Mouse (Mus musculus) spleen, adult 18-20 months (tissue): Measurements from ENCODE around the gene Dglucy.

ENCODE experiments used
- DNase-seq, 2 experiments: peaks; one replicate each; pipeline ENCODE4 v3.0.0; 2022; ENCODE audit warnings: mixed read lengths in 2 of 2

Gene Dglucy

GRCm38 (mm10) chr12:100778934-100779865, at the start of gene Dglucy:
Gene Dglucy (plus strand): TSS chr12:100779057.
- DNase-seq: peak; percentile 61 to 69

GRCm38 (mm10) chr12:100735156-100735555, 43.7 kb upstream of the Dglucy start:
- DNase-seq: no peak

DNA sequence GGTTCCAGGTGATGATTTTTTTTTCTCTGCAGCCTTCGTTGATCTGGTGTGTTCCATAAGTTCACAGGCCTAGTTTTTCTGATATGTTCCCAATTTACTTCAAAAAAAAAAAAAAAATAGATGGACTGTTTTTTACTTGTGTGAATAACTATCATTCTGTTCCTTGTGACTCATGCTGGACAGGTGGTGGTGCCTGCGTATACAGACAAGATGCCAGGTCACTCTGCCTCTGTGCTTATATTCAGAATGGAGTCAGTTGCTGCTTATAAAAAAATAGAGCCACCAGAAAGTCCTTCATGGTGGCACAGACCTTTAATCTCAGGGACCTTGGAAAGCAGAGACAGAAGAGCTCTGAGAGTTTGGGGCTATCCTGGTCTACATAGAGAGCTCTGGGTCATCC, 43.3 kb upstream of the Dglucy start:
- no peak for DNase-seq

DNA sequence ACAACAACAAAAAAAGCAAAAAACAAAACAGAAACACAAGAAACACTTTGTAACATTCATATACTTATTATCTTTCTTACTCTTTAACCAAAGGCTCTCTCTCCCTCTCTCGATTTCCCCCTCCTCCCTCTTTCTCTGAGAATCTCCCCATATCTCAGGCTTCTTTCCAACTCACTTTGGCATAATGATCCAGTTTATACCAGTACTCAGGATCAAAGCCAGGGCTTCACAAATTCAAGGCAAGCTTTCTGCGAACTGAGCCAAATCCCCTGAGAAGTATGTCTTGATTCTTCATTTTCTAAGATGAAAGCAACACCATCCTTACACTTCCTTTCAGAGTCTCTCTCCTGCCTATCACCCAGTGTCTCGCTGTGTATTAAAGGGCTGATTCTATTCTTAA, 40.4 kb upstream of the Dglucy start:
- DNase-seq: no peak

GRCm38 (mm10) chr12:100739011-100739570, 39.8 kb upstream of the Dglucy start:
- DNase-seq: no peak

DNA sequence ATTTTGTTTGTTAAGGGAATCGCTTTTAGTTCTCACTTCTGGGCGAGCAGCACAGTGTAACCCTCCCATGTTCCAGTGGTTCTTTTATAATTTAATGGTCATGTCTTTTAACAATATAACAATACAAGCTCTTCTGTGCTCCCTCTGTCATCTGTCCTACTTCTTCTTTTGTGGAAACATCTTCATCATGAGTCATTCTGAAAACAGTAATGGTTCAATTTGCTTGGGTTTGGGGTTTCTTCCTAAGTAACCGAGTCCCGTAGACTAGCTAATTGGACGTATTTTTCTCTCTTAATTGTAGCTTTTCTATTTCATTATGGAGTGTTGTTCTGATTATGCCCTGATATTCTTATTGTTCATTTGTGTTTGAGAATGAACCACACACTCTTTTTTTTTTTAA, 38.5 kb upstream of the Dglucy start:
- no peak for DNase-seq

GRCm38 (mm10) chr12:100742468-100742867, 36.4 kb upstream of the Dglucy start:
- DNase-seq: no peak

DNA sequence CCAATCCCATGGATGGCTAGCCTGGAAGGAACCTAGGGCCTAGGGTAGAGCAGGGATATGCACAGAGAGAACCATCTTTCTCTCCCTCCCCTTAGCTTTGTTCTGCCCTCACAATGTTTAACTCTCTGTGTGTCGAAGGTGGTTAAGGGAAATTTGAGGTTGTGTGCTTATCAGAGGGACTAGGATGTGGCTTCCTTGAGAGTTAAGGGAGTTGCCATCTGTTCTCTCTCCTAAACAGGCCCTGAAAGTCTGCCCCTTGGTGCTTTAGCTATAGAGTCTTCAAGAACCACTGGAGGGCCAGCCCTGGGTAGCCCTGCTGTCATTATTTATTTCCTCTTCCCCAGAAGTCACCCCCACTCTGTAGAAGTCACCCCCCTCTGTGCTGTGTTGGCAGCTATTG, 25.9 kb upstream of the Dglucy start:
- DNase-seq: no peak

DNA sequence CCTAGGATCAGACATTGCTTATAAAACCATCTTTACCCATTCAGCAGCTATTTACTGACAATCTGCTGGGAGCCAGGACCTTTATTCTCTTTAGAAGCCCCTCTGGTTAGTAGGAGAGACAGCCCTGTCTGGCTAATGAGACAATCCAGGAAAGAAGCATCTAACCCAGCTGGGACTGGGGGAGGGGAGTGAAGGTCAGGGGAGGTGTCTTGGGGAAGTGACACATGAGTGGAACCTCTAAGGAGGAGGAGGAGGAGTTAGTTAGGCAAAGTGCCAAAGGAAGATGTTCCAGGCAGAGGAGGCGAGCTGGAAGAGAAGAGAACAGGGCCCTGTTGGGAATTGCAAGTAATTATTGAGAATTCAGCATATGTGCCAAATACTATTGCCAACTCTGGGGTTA, 25.1 kb upstream of the Dglucy start:
- DNase-seq: no peak

- DNase-seq: no peak
Measured at GRCm38 (mm10) chr12:100757427-100757826, 21.4 kb upstream of the Dglucy start.

DNA sequence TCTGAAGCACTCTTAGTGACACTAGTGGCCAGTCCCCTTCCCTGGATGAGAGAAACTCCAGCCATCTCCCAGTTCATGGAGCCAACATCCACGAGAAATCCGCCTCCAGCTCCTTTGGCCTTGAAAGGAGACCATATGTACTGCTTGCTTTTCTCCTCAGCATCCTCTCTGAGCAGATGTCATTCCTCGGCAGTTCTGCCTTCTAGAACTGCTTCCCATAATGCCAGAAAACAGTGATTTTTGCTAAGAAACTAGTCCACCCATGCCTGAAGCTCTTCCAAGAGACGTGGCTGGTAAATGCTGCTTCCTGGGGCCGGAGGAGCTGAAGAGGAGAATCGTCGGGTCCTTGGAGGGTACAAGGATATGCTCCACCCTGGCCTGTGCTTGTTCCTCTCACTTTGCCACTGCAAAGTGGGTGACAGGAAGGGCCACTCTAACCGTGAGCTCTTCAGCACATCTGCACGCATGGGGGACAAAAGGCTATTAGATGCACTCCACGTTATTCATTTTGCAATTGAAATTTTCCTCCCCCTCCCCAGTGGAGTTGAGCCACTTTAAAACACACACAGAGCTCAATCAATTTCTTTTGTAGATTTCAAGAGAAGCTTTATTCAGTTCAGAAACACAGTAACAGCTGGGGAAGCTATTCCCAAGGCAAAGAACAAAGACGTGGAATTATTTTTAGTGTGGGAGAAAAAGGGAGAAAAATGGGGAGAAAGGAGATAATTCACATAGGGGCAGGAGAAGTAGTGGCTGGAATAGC, 16.0 kb upstream of the Dglucy start:
- no peak for DNase-seq

GRCm38 (mm10) chr12:100764329-100765018, 14.4 kb upstream of the Dglucy start:
- peak in 1 of 2 experiments; percentile 24 for DNase-seq

- no peak for DNase-seq
Measured at GRCm38 (mm10) chr12:100769871-100770270, 9.0 kb upstream of the Dglucy start.

GRCm38 (mm10) chr12:100770765-100771164, 8.1 kb upstream of the Dglucy start:
- DNase-seq: no peak

DNA sequence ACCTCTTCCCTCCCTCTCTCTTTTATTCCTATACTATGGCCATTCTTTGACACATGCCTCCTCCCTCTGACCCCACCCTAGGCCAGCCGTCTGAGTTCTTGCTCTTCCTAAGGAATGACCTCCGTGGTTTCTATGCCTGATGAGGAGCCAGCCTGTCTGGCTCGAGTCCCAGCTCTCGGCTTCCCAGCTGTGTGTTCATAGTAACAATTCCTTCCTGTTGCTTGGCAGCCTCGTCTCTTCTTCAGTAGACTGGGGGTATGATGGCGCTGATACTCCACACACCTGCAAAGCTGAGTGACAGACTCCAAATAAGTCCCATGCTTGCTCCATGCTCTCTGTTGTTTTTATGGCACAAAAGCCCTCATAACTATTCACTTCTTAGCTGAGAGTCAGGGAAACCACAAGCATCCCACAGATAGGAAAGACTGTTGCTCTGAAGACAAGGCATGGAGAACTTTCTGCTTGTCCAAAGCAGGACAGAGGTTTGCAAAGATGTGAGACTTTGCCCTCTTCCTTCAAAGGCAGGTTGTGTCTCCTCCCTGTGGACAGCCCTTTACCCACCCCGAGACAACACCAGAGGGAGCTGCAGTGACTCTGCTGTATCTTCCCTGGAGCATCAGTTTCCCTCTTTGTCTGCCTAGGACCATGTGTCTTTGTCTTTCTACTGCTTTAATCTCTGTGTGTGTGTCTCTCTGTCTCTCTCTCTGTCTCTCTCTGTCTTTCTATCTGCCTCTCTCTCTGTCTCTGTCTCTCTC, 6.5 kb upstream of the Dglucy start:
- DNase-seq: no peak

- no peak for DNase-seq
Measured at GRCm38 (mm10) chr12:100774756-100775155, 4.1 kb upstream of the Dglucy start.

GRCm38 (mm10) chr12:100775291-100775690, 3.6 kb upstream of the Dglucy start:
- no peak for DNase-seq

DNA sequence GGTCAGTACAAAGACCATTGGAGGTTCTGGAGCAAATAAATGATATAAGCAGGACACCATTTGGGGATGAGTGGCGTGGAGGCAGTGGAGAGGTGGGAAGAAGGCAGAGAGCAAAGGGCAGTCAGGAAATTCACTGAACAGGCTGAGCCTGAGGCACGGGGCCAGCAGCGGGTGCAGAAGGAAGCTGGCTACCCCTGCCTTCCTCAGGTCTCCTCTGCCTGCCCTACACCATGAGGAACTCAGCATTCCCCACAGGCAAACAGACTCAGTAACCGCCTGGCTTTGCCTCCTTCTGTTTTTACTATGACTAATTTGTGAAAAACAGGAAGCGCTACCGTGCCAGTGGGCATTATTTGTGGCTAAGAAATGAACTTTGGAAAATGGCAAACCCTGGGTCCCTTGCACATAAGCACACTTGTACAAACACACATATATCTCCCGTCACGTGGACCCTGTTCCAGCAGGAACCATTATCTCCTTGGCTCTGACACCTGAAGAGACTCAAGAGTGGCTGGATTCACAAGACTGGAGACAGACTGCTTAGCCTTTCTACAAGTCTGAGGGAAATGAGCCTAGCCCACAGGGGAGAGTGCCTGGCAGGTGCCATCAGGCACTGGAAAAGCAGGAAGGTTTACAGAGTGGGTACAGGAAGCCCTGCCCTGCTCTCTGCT, 2.8 kb upstream of the Dglucy start:
- DNase-seq: no peak

GRCm38 (mm10) chr12:100776991-100777390, 1.9 kb upstream of the Dglucy start:
- DNase-seq: no peak

DNA sequence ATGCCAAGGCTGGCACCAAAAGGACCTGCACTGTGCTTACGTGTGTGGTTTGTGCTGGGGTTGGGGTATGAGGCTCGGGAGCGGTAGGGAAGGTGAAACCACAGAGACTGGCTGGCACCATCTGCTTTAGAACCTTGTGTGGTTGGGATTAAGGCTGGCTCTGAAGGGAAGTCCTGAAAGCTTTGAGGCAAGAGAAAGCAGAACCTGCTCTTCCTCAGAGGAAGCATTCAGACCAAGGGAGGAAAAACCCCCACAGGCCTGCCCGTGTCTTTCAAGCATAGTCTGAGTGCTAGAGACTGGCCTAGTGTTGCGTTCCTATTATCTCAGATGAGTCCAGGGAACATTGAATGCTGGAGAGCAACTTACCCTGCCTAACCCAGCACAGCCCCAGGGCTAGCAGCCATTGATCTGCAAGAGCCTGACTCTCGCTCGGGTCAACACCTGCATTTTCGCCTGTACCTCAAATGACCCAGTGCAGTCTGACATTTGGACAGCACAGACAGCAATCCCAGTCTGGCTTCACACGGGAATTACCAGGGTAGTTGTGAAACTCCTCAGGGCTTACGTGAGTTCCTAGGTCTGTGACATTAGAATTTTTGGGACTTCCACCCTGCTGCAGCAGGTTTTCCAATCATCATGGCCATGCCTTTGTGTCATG, 452 bp upstream of the Dglucy start:
- DNase-seq: peak in 1 of 2 experiments; percentile 23

DNA sequence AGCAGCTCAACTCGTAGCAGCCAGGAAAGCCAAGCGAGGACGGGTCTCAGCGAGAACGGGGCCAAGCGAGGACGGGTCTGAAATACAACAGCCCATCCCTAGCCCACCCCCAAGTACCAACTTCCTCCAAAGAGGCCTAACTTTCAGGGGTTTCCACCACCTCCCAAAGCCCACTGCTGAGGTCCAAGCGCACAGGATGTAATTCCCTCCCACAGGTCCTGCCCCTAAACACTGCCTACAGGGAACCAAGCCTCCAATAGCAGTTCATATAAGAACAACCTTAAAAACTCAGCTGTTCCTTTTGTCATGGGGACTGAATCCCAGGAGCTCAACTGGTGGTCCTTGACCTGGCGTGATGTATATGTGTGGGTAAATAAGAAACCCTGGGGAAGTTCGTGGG, 1.6 kb downstream of the Dglucy start:
- no peak for DNase-seq
